In the genomic region with DNA sequence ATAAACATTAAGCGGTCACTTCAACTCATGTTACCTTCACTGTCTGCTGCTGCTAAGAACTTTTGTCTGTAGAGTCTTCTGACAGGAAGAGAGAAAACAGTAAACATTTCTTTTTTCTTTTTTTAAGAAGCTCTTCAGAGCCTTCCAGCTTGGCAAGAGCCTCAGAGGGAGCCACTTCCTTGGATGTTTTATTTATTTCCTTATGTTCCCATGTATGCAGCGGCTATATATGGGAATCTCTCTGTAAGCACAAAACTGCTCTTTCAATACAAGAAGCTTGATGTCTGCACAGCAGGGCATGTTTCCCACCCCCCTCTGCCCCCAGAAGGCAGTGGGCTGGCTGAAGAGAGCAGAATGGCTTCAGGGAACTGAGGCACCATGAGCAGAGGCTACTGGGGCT, we compare ENCODE assay signal across 24 mouse cellular contexts. TPM values are rescaled to one million over a fixed set of nuclear protein-coding genes. Genes with fewer than 3 reads are reported as not detected.
DNase-seq lines count a peak whose midpoint lies in the region; ATAC-seq and TF ChIP-seq lines count a peak whose summit lies in the region.
"Had no signal": no experiment of that assay in that cellular context is flagged by ENCODE, and none has a peak within 500 bp of the region (broad histone marks: within the 10 kb centered on the region; RNA-seq: fewer than 3 reads in every experiment).

No protein-coding gene starts in this region.

- no peaks in the 10 kb centered on the region for H3K9me3 ChIP-seq in forebrain, embryonic 15.5 days
- H3K9me3 ChIP-seq in forebrain, embryonic 10.5 days, result no peaks in the 10 kb centered on the region
- H3K9me3 ChIP-seq in kidney, postnatal 0 days (replicated peaks; ENCODE audit: low read length), result no peaks in the 10 kb centered on the region
- H3K9me3 ChIP-seq in lung, postnatal 0 days (ENCODE audit: low read length), result no peaks in the 10 kb centered on the region
- H3K9me3 ChIP-seq: embryonic facial prominence, embryonic 13.5 days; forebrain, embryonic 13.5 days; heart, embryonic 10.5 days had no signal

- H3K4me2 ChIP-seq in forebrain, embryonic 15.5 days (replicated peaks), result no peak overlapping the region
- no peak overlapping the region for H3K4me2 ChIP-seq in kidney, postnatal 0 days (ENCODE audit: low read length)
- H3K4me2 ChIP-seq in lung, postnatal 0 days (replicated peaks; ENCODE audit: low read depth, low read length), result no peak overlapping the region
- H3K4me2 ChIP-seq: embryonic facial prominence, embryonic 13.5 days; forebrain, embryonic 13.5 days; hindbrain, embryonic 14.5 days had no signal

- no peak for TF ChIP-seq POLR2A in lung, adult 2 months (IDR thresholded peaks at IDR 0.05; ENCODE audit: borderline replicate concordance, extremely low read depth, low read depth, low read length)

- TF ChIP-seq CTCF in kidney, postnatal 0 days (IDR thresholded peaks at IDR 0.05; ENCODE audit: low read depth), result no peak
- no peak for TF ChIP-seq CTCF in lung, postnatal 0 days (IDR thresholded peaks at IDR 0.05)
- TF ChIP-seq CTCF in lung, adult 2 months (IDR thresholded peaks at IDR 0.05; ENCODE audit: insufficient read depth, low read length), result no peak

- ATAC-seq in forebrain, embryonic 15.5 days (replicated peaks), result no peak
- no peak for ATAC-seq in kidney, postnatal 0 days (replicated peaks; ENCODE audit: low FRiP score, low read depth)
- ATAC-seq in lung, postnatal 0 days, result no peak
- ATAC-seq: CD4-positive, CD25-positive, alpha-beta regulatory T cell, adult 4 months; forebrain, embryonic 13.5 days had no signal

- no peaks in the 10 kb centered on the region for H3K36me3 ChIP-seq in forebrain, embryonic 15.5 days
- H3K36me3 ChIP-seq in forebrain, embryonic 10.5 days (replicated peaks), result no peaks in the 10 kb centered on the region
- H3K36me3 ChIP-seq in kidney, postnatal 0 days (ENCODE audit: insufficient read depth, low read length), result no peaks in the 10 kb centered on the region
- H3K36me3 ChIP-seq in lung, postnatal 0 days (ENCODE audit: insufficient read depth, low read length), result no peaks in the 10 kb centered on the region
- H3K36me3 ChIP-seq: embryonic facial prominence, embryonic 13.5 days; G1E; heart, embryonic 10.5 days had no signal

- no peak for DNase-seq in forebrain, embryonic 10.5 days (ENCODE audit: extremely low spot score, low spot score)
- DNase-seq in kidney, postnatal 0 days (ENCODE audit: low spot score), result peak; percentile 28
- DNase-seq in kidney, adult 8-10 months, result no peak
- DNase-seq in lung, postnatal 0 days (ENCODE audit: low spot score), result peak; percentile 18
- DNase-seq in lung, adult 2 months, result no peak
- no peak for DNase-seq in urinary bladder, adult 18-20 months (ENCODE audit: low spot score in 2 of 2)
- DNase-seq: adrenal gland, adult 8-10 months; adrenal gland, postnatal 36 days; B cell, adult 2 months; cerebellum, adult 11-12 months; cerebellum, adult 9-10 months; cerebellum, postnatal 25 days; gastrocnemius, postnatal 10 days; heart, adult 18-20 months; heart, postnatal 10 days; heart, postnatal 4 days had no signal

- TF ChIP-seq EP300 in lung, postnatal 0 days (IDR thresholded peaks at IDR 0.05), result no peak

- WGBS in forebrain, embryonic 15.5 days, result 71% methylated on average over 2 of the region's 2 CpGs
- 90% methylated on average over 2 of the region's 2 CpGs for WGBS in forebrain, embryonic 10.5 days
- 25% methylated on average over 2 of the region's 2 CpGs for WGBS in kidney, postnatal 0 days
- 46% methylated on average over 2 of the region's 2 CpGs for WGBS in lung, postnatal 0 days
- 42% methylated on average over 2 of the region's 2 CpGs for WGBS in lung, adult 2 months

- no peaks in the 10 kb centered on the region for H3K27me3 ChIP-seq in forebrain, embryonic 15.5 days
- H3K27me3 ChIP-seq in forebrain, embryonic 10.5 days (ENCODE audit: poor library complexity, severe bottlenecking), result no peaks in the 10 kb centered on the region
- H3K27me3 ChIP-seq in kidney, postnatal 0 days (ENCODE audit: insufficient read depth, low read length), result no peaks in the 10 kb centered on the region
- no peaks in the 10 kb centered on the region for H3K27me3 ChIP-seq in lung, postnatal 0 days (replicated peaks; ENCODE audit: insufficient read depth, low read length)
- H3K27me3 ChIP-seq: embryonic facial prominence, embryonic 13.5 days; forebrain, embryonic 13.5 days had no signal

- H3K27ac ChIP-seq in forebrain, embryonic 15.5 days (replicated peaks), result peak overlapping the region; percentile 48; the same call in 1 of the 2 replicates
- H3K27ac ChIP-seq in forebrain, embryonic 10.5 days, result no peak overlapping the region
- no peak overlapping the region for H3K27ac ChIP-seq in kidney, postnatal 0 days
- H3K27ac ChIP-seq in lung, postnatal 0 days (ENCODE audit: low read length), result no peak overlapping the region
- H3K27ac ChIP-seq: embryonic facial prominence, embryonic 13.5 days; forebrain, embryonic 13.5 days; heart, embryonic 10.5 days; hindbrain, embryonic 14.5 days had no signal

- H3K4me3 ChIP-seq in forebrain, embryonic 15.5 days, result no peak overlapping the region
- no peak overlapping the region for H3K4me3 ChIP-seq in forebrain, embryonic 10.5 days
- no peak overlapping the region for H3K4me3 ChIP-seq in kidney, postnatal 0 days (replicated peaks; ENCODE audit: low read depth, low read length)
- H3K4me3 ChIP-seq in lung, postnatal 0 days (ENCODE audit: low read depth, low read length), result no peak overlapping the region
- no peak overlapping the region for H3K4me3 ChIP-seq in lung, adult 2 months (replicated peaks; ENCODE audit: extremely low read depth, low read depth, low read length)
- H3K4me3 ChIP-seq: embryonic facial prominence, embryonic 13.5 days; forebrain, embryonic 13.5 days; heart, embryonic 10.5 days had no signal

- H3K4me1 ChIP-seq in forebrain, embryonic 15.5 days, result no peaks in the 10 kb centered on the region
- peaks cover 13% of the 10 kb centered on the region for H3K4me1 ChIP-seq in forebrain, embryonic 10.5 days
- no peaks in the 10 kb centered on the region for H3K4me1 ChIP-seq in kidney, postnatal 0 days (replicated peaks; ENCODE audit: insufficient read depth, low read length)
- no peaks in the 10 kb centered on the region for H3K4me1 ChIP-seq in lung, postnatal 0 days (ENCODE audit: insufficient read depth, low read depth, low read length)
- H3K4me1 ChIP-seq in lung, adult 2 months (ENCODE audit: control insufficient read depth, insufficient read depth, low read length), result no peaks in the 10 kb centered on the region
- H3K4me1 ChIP-seq: embryonic facial prominence, embryonic 13.5 days had no signal

- no peak overlapping the region for H3K9ac ChIP-seq in forebrain, embryonic 15.5 days (replicated peaks)
- H3K9ac ChIP-seq in kidney, postnatal 0 days (ENCODE audit: low read depth, low read length), result no peak overlapping the region
- no peak overlapping the region for H3K9ac ChIP-seq in lung, postnatal 0 days (replicated peaks; ENCODE audit: low read depth)
- H3K9ac ChIP-seq: embryonic facial prominence, embryonic 13.5 days; forebrain, embryonic 13.5 days; hindbrain, embryonic 14.5 days had no signal

RNA-seq across cellular contexts. Expression of gene Tunar, which starts 30.0 kb away (rescaled TPM):
- polyA plus RNA-seq in forebrain, embryonic 15.5 days (2015; fragmentation: Nextera tagmentation; extraction: Ambion mirVana), result 5.0 and 5.4 TPM in 2 replicates
- polyA plus RNA-seq in forebrain, embryonic 10.5 days (2016; fragmentation: Nextera tagmentation; extraction: Ambion mirVana), result 0.33 and 0.39 TPM in 2 replicates
- 0.11 and 0.12 TPM in 2 replicates for polyA plus RNA-seq in kidney, postnatal 0 days (2015; fragmentation: Nextera tagmentation; extraction: Ambion mirVana)
- not detected in 2 replicates for polyA plus RNA-seq in lung, postnatal 0 days (2015; fragmentation: Nextera tagmentation; extraction: Ambion mirVana)
- polyA plus RNA-seq in lung, adult 2 months (2012; rRNA removed), result not detected in 2 replicates
- polyA plus RNA-seq: CD4-positive, CD25-positive, alpha-beta regulatory T cell, adult 4 months; G1E; heart, embryonic 14.5 days had no signal

Comparison
In these comparisons a context has a peak if more than half of its experiments do, and no peak if none do; other contexts are left out.
1. DNase-seq: peak in kidney, postnatal 0 days (single experiment) and lung, postnatal 0 days (single experiment); none in forebrain, embryonic 10.5 days (single experiment), kidney, adult 8-10 months (0 of 2), lung, adult 2 months (single experiment) and urinary bladder, adult 18-20 months (0 of 2).